Mouse (Mus musculus): Measurements from ENCODE around the gene Vax1. TPM values are rescaled to one million over a fixed set of nuclear protein-coding genes. Genes with fewer than 3 reads are reported as not detected.
A peak's percentile ranks its signal among the peaks of the same experiment; 100 is the strongest.

Gene Vax1
- total RNA-seq, 2 experiments from 2014 or later = 2.0 to 2.4 TPM

- DNase-seq (ENCODE audit: low spot score in 2 of 2) = no peak
These were observed 517 bp downstream of the Vax1 start for GRCm38 (mm10) chr19:59169143-59169935.

GRCm38 (mm10) chr19:59168386-59168905 is 1.4 kb downstream of the Vax1 start:
- DNase-seq (ENCODE audit: low spot score in 2 of 2) = no peak

- no peak for DNase-seq (ENCODE audit: low spot score in 2 of 2)
These were observed 2.0 kb downstream of the Vax1 start for GRCm38 (mm10) chr19:59167871-59168270.

GRCm38 (mm10) chr19:59166879-59167278 is 3.0 kb downstream of the Vax1 start:
- DNase-seq (ENCODE audit: low spot score in 2 of 2) = no peak

- DNase-seq (ENCODE audit: low spot score in 2 of 2) = peak in 1 of 2 experiments; percentile 8
These were observed 3.5 kb downstream of the Vax1 start for GRCm38 (mm10) chr19:59166311-59166761.

- DNase-seq (ENCODE audit: low spot score in 2 of 2) = no peak
These were observed 4.3 kb downstream of the Vax1 start for GRCm38 (mm10) chr19:59165577-59165976.

GRCm38 (mm10) chr19:59164896-59165560 is 4.8 kb downstream of the Vax1 start:
- no peak for DNase-seq (ENCODE audit: low spot score in 2 of 2)

GRCm38 (mm10) chr19:59164111-59164510 is 5.7 kb downstream of the Vax1 start:
- no peak for DNase-seq (ENCODE audit: low spot score in 2 of 2)

GRCm38 (mm10) chr19:59156702-59157101 is 13.2 kb downstream of the Vax1 start:
- no peak for DNase-seq (ENCODE audit: low spot score in 2 of 2)

- no peak for DNase-seq (ENCODE audit: low spot score in 2 of 2)
These were observed 15.7 kb downstream of the Vax1 start for GRCm38 (mm10) chr19:59154171-59154570.

GRCm38 (mm10) chr19:59145492-59146140 is 24.2 kb downstream of the Vax1 start:
- DNase-seq (ENCODE audit: low spot score in 2 of 2) = no peak

GRCm38 (mm10) chr19:59145064-59145463 is 24.8 kb downstream of the Vax1 start:
- DNase-seq (ENCODE audit: low spot score in 2 of 2) = peak in 1 of 2 experiments; percentile 15

- no peak for DNase-seq (ENCODE audit: low spot score in 2 of 2)
These were observed 27.6 kb downstream of the Vax1 start for GRCm38 (mm10) chr19:59142206-59142605.

- DNase-seq (ENCODE audit: low spot score in 2 of 2) = no peak
These were observed 34.5 kb downstream of the Vax1 start for GRCm38 (mm10) chr19:59135387-59135786.

- DNase-seq (ENCODE audit: low spot score in 2 of 2) = no peak
These were observed 34.9 kb downstream of the Vax1 start for GRCm38 (mm10) chr19:59134916-59135315.

- DNase-seq (ENCODE audit: low spot score in 2 of 2) = no peak
These were observed 36.7 kb downstream of the Vax1 start for GRCm38 (mm10) chr19:59133202-59133601.

- DNase-seq (ENCODE audit: low spot score in 2 of 2) = no peak
These were observed 40.2 kb downstream of the Vax1 start for GRCm38 (mm10) chr19:59129671-59130070.

- DNase-seq (ENCODE audit: low spot score in 2 of 2) = no peak
These were observed 41.2 kb downstream of the Vax1 start for GRCm38 (mm10) chr19:59128531-59129204.

GRCm38 (mm10) chr19:59127424-59127823 is 42.4 kb downstream of the Vax1 start:
- DNase-seq (ENCODE audit: low spot score in 2 of 2) = no peak
